Mouse (Mus musculus): ENCODE measurements around the gene Gm16513. TPM values are rescaled to one million over a fixed set of nuclear protein-coding genes. Genes with fewer than 3 reads are reported as not detected.

Gm16513 gene
- polyA plus RNA-seq (2017; shearing (Covaris generic)) = 1 to 10 TPM; 1.6 to 8.0 TPM

DNA sequence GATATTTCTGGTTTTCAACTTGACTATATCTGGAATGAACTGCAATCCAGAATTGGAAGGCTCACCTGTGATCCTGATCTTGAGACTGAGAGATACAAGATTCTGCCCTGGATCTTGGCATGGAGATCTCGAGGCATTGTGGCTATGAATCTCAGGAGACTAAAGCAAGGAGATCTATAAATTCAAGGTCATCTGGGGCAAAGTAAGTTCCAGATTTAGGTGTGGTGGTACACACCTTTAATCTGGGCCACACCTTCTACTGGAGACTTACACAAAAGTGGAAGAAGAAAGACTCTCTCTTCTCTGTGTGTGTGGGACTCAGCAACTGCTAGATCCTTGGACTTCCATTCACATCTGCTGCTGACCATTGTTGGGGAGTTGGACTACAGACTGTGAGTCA lies at the start of gene Gm16513:
Gm16513 (plus strand) TSS at position 301 of the 400 bp plus-strand sequence.

Other genes with a start within 250 kb of the Gm16513 start
- gene Gm6367, start 194.0 kb upstream of the Gm16513 start, polyA plus RNA-seq (2017; shearing (Covaris generic)) = 1 to 10 TPM in 1 of 2 experiments, not detected in 1; 1.9 TPM
- 1 to 10 TPM in 1 of 2 experiments, not detected in 1; 1.4 TPM for gene Gm7942, start 75.7 kb upstream of the Gm16513 start, polyA plus RNA-seq (2017; shearing (Covaris generic))
- gene Gm10424, start 90.1 kb downstream of the Gm16513 start, polyA plus RNA-seq (2017; shearing (Covaris generic)) = not detected
- gene Gm3259, start 123.3 kb downstream of the Gm16513 start, polyA plus RNA-seq (2017; shearing (Covaris generic)) = 1 to 10 TPM in 1 of 2 experiments, under 1 TPM in 1; 0.16 to 1.5 TPM

Measured in inflammation-experienced regulatory T-cells (primary cell).